Mouse (Mus musculus) spleen, adult 12 weeks (tissue): Measurements from ENCODE around the gene Atp5g1.
"Not testable (repeated sequence)": the region's sequence is repeated elsewhere in the genome, so short reads cannot be mapped to it uniquely, and the experiment has no call there.

Experiments
- DNase-seq: peaks from one replicate; pipeline ENCODE4 v3.0.0; 2022; ENCODE audit warnings: low spot score

The Atp5g1 gene

DNA sequence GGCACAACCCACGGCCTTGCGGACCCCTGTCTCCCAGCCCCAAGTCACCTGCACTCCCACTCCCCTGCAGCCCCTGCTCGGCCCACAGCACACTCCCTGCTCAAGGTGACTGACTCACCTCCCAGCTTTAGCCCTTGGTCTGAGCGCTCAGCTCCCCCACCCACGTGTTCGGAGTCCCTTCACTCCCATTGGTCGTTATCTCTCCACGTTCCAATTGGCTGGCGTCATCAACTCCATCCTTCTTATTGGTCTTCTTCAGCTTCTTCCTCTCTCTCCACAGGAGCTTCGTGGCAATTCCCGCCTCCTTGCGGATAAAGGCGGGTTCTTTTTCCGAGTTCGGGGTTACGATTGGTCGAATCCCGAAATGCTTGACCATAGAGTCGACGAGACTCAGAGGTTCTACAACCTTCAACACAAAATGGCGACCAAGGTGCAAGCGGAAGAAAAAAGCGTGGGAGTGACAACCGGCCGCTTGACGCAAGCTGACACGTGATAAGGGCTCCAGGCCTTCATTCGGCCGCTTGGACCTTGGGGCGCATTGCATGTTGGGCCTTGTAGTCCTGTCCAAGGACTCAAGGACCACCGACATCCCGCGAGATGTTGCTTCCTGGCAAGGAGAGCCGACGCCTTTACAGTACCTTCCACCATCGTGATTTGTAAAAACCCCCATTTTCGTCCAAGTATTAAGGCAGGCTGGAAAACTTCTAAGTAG lies at the start of gene Atp5g1:
TSS of gene Atp5g1 (minus strand) at position 162 of the 712 bp plus-strand sequence.
- DNase-seq = peak; percentile 97

DNA sequence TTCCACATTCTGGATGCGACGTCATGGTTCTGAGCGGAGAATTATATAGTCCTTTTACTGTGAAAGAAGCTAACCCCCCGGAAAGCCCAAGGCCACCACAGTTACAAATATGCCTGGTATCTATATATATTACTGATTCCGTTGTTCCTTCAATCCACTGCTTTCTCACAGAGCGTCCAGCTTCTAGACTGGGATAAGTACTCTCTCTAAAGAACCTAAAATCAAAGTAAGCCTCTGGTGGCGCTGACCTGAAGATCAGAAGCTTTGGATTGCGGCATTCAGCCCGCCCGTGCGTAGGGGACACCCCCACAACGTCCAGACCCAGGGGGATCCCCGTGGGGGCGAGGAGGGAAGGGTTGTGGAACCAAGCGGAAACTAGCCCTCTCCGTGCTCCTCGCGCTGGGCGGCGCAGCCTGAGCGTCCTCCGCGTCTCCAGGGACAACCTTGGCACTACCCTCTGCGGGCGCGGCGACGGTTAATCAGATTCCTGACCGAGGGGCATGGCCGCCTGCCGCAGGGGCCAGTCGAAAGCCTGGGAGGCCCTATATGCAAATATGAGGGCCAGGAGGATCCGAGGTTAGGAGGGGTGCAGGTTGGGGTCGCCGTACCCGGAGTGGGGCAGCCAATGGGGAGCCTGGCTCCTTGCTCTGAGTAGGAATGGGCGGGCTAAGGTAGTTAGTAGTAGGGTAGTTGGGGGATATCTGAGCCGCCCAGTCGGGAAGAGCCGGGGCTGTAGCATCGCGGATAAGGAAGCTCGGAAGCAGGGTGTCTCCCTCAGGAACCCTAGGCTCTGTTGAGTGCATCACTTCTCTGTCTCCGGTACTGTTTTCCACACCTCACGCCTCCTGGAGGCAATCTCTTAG lies 48.8 kb upstream of the Atp5g1 start:
- no peak for DNase-seq

DNA sequence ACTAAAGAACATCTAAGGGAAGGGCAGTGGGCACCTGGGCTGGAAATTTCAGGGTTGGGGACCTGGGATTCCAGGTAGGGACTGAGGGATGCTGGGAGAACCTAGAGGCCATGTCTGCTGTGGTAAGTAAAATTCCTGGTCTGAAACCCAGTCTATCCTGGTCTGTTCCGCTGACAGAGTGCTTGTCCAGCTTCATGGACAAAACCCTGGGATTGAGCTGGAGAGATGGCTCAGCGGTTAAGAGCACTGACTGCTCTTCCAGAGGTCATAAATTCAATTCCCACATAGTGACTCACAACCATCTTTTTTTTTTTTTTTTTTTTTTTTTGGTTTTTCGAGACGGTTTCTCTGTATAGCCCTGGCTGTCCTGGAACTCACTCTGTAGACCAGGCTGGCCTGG lies 47.3 kb upstream of the Atp5g1 start:
- DNase-seq = not testable (repeated sequence)

DNA sequence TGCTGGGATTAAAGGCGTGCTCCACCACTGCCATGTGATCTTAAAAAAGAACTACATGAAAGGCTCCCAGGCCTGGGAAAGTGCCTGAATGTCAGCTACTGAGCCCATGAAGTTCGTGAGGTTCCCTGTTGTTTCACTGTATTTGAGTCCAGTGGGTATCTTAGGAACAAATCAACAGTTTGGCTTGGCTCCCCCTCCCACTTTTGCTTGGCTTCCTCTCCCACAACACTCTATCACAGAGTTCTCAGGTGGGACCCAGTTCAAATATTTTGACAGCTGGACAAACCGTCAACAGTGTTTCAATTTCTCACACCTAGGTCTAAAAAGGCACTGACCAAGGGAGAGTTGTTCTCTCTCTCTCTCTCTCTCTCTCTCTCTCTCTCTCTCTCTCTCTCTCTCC lies 43.9 kb upstream of the Atp5g1 start:
- no peak for DNase-seq

DNA sequence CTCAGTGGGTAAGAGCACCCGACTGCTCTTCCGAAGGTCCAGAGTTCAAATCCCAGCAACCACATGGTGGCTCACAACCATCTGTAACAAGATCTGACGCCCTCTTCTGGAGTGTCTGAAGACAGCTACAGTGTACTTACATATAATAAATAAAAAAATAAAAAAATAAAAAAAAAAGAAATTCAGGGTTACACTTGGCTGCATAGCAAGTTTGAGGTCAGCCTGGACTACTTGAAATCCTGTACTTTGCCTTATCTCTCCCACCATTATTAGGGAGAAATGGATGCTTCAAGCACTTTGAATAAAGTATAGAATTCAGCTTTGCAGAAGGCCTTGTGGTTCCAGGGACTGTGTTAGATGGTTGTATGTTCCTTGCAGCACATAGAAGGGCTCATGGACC lies 41.5 kb upstream of the Atp5g1 start:
- DNase-seq = not testable (repeated sequence)

DNA sequence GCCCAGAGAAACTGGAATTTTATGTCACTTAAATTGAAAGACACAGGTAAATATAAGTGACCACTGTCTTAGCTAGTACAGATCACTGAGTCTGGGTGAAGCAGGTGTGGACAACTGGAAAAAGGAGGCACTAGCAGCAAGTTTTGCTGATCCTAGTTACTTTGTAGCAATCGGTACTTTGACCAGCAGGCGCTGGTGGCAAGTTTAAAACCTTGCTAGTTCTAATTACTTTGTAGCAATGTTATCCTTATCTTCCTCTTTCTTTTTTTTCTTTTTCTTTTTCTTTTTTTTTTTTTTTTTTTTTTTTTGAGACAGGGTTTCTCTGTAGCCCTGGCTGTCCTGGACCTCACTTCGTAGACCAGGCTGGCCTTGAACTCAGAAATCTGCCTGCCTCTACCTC lies 40.6 kb upstream of the Atp5g1 start:
- DNase-seq = no peak

DNA sequence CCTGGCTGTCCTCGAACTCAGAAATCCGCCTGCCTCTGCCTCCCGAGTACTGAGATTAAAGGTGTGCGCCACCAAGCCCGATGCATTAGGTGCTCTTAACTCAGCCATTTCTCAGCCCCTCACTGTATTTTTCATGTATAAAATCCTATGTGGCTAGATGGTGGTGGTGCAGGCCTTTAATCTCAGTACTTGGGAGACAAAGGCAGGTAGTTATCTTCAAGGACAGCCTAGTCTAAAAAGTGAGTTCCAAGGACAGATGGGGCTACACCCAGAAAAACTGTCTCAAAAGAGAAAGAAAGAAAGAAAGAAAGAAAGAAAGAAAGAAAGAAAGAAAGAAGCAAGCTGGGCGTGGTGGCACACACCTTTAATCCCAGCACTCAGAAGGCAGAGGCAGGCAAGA lies 39.9 kb upstream of the Atp5g1 start:
- DNase-seq = no peak

DNA sequence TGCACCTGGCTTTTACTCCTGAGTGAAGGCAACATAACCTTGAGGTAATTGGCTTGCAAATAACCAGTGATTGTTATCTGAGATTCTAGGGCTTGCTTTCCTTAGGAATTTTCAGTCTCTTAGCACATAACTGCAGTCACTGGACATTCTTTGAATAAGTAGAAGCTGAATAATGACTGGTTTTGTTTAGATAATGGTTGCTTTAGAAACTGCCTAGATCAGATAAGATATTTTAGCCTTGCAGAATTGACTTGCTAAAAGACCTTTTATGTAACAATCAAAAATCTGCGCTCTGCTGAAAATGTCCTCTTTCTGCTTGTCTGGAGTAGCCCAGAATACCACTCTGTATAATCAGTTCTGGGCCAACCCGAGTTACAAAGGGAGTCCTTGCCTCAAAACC lies 38.6 kb upstream of the Atp5g1 start:
- DNase-seq = no peak

DNA sequence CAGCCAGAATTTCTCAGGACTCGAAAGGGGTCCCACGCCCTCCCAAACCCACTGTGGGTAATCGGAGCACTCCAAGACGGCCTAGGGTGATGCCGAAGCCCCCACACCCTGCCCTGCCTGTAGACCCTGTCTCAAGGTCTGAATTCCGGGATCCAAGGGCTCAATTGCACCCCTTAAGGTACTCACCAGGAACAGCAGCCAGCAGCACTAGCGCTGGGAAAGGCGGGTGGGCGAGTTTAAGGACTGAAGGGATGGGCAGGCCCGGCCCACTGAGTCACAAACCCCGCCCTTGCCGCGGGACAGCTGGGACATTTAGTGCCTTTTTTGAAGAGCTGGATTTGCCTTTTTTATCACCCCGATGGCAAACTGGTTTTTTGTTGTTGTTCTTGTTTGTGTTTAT lies 36.3 kb upstream of the Atp5g1 start, which contains the start of gene Calcoco2:
TSS of gene Calcoco2 (minus strand) at position 214 of the 400 bp plus-strand sequence.
- DNase-seq = no peak

DNA sequence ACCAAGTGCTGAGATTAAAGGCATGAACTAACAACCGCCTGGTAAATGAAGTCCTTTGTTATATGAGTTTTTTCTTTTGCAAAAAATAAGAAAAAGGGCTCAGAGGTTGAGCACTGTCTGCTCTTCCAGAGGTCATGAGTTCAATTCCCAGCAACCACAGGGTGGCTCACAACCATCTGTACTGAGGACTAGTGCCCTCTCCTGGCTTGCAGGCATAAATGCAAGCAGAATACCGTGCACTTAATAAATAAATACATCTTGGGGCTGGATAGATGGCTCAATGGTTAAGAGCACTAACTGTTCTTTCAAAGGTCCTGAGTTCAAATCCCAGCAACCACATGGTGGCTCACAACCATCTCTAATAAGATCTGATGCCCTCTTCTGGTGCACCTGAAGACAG lies 35.5 kb upstream of the Atp5g1 start:
- not testable (repeated sequence) for DNase-seq

DNA sequence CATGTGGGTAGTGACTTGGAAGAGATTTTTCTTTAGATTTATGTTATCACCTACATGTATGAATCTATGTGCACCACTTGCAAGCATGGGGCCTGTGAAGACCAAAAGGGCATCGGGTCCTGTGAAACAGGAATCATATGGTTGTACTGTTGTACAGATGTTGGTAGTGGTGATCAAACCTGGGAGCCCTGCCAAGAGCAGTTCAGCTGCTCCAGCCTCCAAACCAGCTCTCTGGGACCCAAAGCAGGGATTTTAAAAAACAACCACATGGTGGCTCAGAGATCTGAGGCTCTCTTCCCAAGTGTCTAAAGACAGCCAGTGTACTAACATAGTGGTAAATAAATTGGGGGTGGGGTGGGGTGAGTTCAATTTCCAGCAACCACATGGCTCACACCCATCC lies 32.9 kb upstream of the Atp5g1 start:
- DNase-seq = no peak

DNA sequence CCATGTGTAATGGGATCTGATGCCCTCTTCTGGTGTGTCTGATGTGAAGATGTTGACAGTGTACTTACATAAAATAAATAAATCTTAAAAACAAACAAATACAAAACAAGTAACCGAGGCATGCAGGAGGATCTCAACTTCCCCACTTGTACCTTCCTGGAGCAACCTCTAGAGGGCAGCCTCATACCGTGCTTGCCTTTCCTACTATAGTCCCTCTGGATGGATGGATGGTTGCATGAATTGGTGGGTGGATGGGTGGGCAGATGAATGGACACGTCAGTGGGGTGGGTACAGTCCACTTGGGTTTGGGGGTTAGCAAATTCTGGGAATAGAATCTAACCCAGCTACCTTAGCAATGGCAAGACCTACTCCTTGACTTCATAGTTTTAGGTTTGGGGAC lies 17.9 kb upstream of the Atp5g1 start:
- DNase-seq = no peak

DNA sequence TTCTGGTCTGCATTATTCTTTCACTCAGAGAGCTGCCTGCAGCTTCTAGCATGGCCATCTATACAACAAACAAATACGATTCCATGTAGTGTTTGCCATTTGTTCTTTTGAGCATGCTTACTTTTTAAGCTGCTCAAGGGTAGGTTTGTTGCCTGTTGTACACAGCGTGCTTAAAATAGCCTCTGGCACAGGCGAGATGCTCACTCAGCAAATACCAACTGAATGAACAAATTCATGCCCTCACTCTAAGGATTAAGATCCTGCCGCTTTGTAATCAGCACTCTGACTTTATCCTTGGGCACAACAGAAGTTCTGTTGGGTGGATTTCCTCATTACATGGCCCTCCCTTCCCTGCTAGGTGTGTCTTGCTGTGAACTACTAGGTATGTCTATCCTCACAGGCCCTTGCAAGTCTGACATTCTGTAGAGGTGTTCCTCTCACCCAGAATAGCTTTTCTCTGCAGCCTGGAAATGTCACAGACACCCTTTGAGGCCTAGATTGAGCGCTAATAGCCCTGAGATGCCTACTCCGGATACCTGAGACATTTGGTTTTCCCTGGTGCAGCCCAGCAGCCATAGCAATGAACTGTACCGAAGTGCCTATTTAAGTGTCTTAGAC lies 17.3 kb upstream of the Atp5g1 start:
- DNase-seq = no peak

DNA sequence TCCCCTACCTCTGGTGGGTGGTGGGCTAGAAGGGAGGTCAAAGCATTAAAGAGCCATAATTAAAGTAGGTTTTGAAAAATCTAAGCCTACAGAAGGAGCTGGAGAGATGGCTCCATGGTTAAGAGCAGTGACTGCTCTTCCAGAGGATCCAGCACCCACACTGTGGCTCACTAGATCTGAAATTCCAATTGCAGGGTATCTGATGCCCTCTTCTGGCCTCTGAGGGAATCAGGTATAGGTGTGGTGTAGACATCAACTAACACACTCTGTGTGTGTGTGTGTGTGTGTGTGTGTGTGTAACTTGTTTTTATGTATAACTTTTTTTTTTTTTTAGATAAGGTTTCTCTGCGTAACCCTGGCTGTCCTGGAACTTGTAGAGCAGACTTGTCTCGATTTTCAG lies 15.6 kb upstream of the Atp5g1 start:
- DNase-seq = no peak

DNA sequence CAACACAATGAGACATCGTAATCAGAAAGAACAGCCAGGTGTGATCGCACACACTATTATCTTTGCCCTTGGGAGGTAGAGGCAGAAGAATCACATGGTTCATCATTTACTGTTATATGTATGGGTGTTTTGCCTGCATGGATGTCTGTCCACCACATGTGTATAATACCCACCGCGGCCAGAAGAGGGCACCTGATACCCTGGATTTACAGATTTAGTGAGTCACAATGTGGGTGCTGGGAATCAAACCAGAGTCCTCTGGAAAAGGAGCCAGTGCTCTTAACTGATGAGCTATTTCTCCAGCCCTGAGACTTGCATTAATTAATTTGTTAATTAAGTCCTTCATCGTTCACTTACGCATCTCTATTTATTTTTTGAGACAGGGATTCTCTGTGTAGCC lies 12.5 kb upstream of the Atp5g1 start:
- no peak for DNase-seq

DNA sequence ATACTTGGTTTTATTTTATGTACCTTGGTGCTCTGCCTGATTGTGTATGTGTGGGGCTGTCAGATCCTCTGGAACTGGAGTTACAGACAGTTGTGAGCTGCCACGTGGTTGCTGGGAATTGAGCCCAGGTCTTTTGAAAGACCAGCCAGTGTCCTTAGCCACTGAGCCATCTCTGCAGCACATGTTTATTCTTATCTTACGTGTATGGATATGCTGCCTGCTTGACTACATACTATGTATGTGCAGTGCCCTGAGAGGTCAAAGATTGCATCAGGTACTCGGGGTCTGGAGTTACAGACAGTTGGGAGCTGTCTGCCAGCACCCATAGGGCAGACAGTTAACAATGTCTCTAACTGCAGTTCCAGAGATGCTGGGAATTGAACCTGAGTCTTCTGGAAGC lies 7.2 kb upstream of the Atp5g1 start:
- DNase-seq = no peak

DNA sequence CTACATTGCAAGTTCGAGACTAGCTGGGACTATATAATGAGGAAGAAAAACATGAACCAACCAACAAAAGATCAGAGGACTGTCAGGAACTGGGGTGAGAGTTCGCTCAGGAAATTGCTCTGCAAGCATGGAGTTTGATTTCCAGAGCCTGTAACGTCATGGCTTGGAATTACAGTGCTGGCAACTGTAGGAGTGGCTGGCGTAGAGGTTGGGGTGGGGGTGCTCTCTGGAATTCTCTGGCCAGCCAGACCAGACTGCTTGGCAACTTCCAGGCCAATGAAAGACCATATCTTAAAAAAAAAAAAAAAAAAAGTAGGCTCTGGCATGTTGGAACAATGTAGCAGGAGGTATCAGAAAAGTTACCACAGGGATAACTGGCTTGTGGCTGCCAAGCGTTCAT lies 5.3 kb upstream of the Atp5g1 start:
- DNase-seq = no peak

DNA sequence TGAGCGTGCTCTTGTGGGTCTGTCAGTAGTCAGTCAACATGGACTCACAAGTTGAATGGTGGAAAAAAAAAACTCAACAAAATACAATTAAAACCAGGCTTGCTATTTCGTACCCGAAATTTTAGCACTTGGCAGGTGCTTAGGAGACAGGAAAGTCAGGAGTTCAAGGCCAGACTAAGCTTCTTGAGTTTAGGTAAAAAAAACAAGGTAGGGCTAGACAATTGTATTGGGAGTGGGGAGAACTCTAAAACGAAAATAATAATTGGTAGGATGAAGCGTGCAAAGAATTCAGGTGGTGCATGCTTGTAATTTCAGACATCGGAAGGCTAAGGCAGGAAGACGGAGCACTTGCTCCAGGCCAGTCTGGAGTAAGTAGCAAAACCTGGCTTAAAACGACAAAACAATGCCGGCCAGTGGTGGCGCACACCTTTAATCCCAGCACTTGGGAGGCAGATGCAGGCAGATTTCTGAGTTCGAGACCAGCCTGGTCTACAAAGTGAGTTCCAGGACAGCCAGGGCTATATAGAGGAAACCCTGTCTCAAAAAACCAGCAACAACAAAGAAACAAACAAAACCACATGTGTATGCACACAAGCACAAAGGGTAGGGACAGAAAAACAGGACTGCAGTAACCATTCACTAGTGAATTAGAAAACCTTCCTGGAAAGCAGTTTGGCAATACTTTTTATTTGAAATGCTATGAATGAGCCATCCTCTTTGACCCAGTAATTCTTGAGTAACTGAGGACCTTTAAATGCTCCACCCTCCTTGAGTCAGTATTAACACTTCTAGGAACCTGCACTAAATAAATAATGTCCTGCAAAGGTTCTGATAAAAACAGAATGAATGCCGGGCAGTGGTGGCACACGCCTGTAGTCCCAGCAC lies 993 bp upstream of the Atp5g1 start:
- no peak for DNase-seq

DNA sequence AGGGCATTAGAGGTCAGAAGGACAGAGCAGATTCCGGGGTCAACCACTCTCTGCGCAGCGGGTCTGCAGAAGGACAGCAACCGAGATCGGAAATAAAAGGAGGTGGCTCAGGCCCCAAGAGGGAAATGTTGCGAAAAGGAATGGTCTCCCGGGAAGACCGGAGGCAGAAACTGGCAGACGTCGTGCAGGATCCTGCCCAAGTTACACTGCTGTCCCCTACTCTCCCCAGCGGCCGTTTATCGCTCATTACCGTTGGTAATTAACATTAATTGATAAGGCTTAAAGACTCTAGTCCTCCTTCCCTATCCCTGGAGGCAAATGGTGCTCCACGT lies 327 bp downstream of the Atp5g1 start:
- DNase-seq = no peak

DNA sequence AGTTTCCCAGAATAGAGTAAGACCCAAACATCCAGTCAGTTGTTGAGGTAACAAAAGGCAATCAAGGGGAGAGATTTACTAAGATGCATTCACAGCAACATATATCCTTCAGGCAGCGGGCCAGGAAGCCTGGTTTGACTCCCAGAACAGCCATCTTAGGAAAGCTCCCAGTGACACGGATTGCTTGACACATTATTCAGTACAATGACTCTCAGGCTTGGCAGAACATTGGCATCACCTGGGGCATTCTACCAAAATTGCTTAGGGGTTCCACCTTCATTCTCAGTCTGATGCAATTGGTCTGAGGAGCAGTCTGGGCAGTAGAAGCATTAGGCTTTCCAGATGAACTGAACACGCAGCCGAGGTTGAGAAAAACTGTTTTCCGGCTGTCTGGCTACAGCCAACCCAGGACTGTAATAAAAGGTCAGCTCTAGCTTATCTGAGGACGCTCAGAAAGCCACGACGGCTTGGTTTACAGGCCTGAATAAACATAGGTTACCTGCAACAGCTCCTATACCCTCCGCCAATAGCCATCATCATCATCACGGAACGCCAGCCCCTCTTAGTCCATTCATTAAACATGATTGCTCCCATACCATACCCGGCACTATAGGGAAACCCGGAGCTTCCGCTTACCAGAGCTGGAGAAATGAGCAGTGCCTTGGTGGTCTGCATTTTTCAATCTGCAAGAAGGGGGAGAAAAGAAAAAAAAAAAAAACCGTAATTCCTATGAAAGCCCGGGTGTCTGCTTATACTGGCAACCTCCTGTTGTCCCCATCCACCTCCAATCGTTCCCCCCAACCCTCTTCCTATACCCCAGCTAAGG lies 906 bp downstream of the Atp5g1 start:
- DNase-seq = no peak

DNA sequence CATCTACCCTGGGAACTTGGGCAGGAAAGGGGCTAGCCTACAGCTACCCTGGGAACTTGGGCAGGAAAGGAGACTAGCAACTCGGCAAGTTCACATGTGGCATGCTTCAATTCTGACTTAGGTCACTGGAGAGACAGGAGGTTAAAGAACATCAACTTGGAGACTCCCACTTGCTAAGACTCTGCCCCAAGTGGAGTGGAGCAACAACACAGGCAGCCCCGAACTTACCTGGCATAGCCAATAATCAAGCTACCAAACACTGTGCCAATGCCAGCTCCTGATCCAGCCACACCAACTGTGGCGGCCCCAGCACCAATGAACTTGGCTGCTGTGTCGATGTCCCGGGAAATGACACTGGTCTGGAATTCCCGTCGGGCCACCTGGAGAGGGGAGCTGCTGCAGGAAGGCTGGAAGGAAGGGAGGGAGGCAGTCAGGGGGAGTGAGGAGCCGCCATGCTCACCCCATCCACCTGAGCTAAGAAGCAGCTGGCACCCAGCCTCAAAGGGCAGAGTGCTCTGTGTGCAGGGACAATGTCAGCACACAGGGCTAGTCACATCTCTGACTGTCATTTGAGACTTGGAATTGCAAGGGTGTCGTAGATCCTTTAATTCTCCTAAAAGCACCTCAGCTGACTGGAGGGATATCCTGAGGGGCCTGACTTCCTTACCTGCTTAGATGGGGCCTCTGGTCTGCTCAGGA lies 2.0 kb downstream of the Atp5g1 start:
- no peak for DNase-seq
